Mouse (Mus musculus) spleen, adult 2 months (tissue): Measurements from ENCODE around the gene Abl1. TPM values are rescaled to one million over a fixed set of nuclear protein-coding genes. Genes with fewer than 3 reads are reported as not detected.

Source experiments
- DNase-seq, 2 experiments: peaks; one replicate each; pipeline versions ENCODE4 v3.0.0 to v3.0.0-alpha.2; 2012 to 2021; ENCODE audit warnings: low spot score in 2 of 2, low read depth in 1 of 2
- H3K27ac ChIP-seq: fragments of 200-500 bp; 2 replicates; pipeline ENCODE4 v1.5.1; 2012; ENCODE audit warnings: low read length, inconsistent platforms; ENCODE audit not compliant: insufficient read depth
- H3K27me3 ChIP-seq: fragments of 200-500 bp; 2 replicates; pipeline ENCODE4 v1.6.1; 2012; ENCODE audit warnings: mild to moderate bottlenecking, moderate library complexity, low read length, inconsistent platforms; ENCODE audit not compliant: control insufficient read depth, insufficient read depth
- H3K36me3 ChIP-seq: fragments of 200-500 bp; 2 replicates; pipeline ENCODE4 v1.6.1; 2012; ENCODE audit warnings: mild to moderate bottlenecking, low read length, inconsistent platforms; ENCODE audit not compliant: control insufficient read depth, insufficient read depth
- H3K4me1 ChIP-seq: fragments of 200-500 bp; 2 replicates; pipeline ENCODE4 v1.6.1; 2011; ENCODE audit warnings: inconsistent platforms; ENCODE audit not compliant: control insufficient read depth, insufficient read depth, insufficient read length
- H3K4me3 ChIP-seq: fragments of 200-500 bp; 2 replicates; pipeline ENCODE4 v1.5.1; 2011; ENCODE audit warnings: mild to moderate bottlenecking, inconsistent platforms; ENCODE audit not compliant: insufficient read depth, insufficient read length; ENCODE audit errors: extremely low read depth
- CTCF ChIP-seq: fragments of 200-500 bp; IDR thresholded peaks from 2 replicates; pipeline ENCODE4 v1.5.1; 2011; ENCODE audit warnings: mild to moderate bottlenecking, inconsistent platforms; ENCODE audit not compliant: insufficient read depth, insufficient read length, insufficient replicate concordance; ENCODE audit errors: extremely low read depth
- POLR2A ChIP-seq: fragments of 200-500 bp; IDR thresholded peaks from 2 replicates; pipeline ENCODE4 v1.6.1; 2011; ENCODE audit warnings: low read depth, low read length, inconsistent platforms
- WGBS: fragments of 180-500 bp; shearing (Covaris S2); methylation state at CpG from one replicate; pipeline ENCODE4 v1.1.7; 2018; 5-methylcytosine and 5-hydroxymethylcytosine counted together
- polyA plus RNA-seq: library from polyadenylated mRNA; depleted of rRNA; stranded (reverse); fragments of >200 nt; gene quantifications from 2 replicates; pipeline ENCODE4 v1.2.3, GENCODE M21; 2012; rRNA removed

Abl1 gene
- polyA plus RNA-seq, result 43.4 and 49.7 TPM in 2 replicates

DNA sequence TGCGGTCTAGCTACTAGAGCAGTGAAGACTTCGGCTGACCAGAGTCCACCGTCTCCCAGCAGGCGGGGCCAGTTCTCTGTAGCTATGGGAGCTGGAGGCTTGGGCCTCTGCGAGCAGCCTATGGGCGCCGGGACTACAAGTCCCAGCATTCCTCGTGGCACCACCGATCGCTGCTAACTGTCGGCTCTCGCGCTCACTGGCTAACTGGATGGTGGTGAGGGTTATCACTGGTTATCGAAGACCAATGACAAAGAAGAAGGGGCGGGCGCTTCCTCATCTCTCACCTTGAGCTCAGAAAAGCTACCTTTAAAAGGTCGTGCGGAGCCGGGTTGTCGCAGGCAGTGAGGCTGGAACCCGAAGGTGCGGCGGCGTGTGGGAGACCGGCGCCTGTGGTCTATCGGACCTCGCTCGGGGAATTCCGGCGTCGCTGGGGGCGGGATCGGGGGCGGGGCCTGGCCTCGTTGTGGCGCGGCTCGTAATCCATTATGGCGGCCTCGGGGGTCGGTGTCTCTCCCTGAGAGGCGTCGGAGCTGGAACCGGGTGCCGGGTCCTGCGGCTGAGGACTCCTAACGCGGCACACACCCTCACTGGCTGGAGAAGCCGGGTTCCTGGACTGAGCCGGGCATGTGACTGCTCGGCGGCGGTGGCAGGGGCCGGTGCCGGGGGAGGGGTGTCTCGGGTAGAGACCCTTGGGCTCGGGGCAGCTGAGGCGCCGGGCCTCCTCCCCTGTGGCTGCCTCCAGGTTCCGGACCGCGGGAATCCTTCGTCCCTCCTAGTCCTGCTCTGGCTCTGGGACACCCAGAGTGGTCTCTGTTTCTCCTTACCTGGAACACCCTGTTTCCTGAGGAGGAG, at the start of gene Abl1:
Gene Abl1, plus strand, starts transcription at position 303 of the 852 bp plus-strand sequence.
- H3K4me1 ChIP-seq, result peaks cover 5% of the 10 kb centered on the region; the same call in 1 of the 2 replicates
- no peak; the same call in 1 of the 2 replicates for TF ChIP-seq POLR2A
- 0 out of 2 replicates have a peak, but pooled peaks have one; percentile 2 for TF ChIP-seq CTCF
- peak within 1 kb of the TSS; percentile 98 for H3K4me3 ChIP-seq
- H3K27me3 ChIP-seq, result no peaks in the 10 kb centered on the region
- WGBS, result 0% methylated on average over 64 of the region's 64 CpGs
- peak within 1 kb of the TSS; percentile 98 for H3K27ac ChIP-seq
- no peaks in the 10 kb centered on the region for H3K36me3 ChIP-seq
- peak; percentile 91 to 92 for DNase-seq

DNA sequence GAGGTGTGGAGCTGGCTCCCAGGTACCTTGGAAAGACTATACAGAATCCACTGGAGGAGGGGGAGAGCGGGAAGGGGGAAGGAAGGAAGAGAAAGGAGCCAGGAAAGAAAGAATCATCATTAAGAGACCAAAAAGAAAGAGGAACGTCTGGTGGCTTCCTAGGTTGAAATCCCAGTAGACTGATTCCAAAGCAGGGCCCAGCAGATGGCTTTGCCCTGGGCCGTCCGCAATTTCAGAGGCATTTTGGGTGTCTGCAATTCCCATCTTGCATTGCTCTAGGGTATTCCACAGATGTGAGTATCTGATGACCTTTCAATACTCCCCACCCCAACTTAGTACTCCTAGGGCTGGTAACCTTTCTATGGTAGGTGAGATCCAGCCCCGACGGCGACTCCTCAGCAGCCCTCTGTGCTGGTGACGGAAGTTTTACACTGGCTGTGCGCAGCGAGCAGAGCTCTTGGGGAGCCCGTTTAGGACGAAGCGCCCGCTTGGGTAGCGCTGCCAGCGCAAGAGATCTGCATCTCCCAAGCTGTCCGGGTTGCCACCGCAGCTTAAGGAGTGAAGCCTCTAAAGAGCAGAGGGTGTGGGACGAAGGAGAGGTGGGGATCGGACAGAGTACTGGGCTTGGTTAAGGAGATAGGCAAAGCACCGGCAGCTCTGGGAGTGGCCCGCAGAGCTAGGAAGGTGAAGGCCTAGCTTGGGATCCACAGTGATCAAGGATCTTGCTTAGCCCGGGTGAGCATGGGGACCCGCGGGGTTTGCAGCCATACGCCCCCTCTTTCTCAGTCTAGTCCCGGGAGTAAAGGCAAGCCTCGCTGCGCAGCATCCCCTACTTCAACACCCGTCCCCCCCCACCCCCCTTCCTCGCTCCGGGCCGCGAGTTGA, 49.4 kb upstream of the Abl1 start:
- WGBS, result 10% methylated on average over 34 of the region's 34 CpGs
- peaks cover 51% of the 10 kb centered on the region for H3K27me3 ChIP-seq
- H3K36me3 ChIP-seq, result no peaks in the 10 kb centered on the region
- DNase-seq, result no peak
- TF ChIP-seq POLR2A, result no peak
- TF ChIP-seq CTCF, result no peak
- H3K4me3 ChIP-seq, result no peak overlapping the region
- H3K4me1 ChIP-seq, result no peaks in the 10 kb centered on the region; the same call in 1 of the 2 replicates
- H3K27ac ChIP-seq, result no peak overlapping the region

DNA sequence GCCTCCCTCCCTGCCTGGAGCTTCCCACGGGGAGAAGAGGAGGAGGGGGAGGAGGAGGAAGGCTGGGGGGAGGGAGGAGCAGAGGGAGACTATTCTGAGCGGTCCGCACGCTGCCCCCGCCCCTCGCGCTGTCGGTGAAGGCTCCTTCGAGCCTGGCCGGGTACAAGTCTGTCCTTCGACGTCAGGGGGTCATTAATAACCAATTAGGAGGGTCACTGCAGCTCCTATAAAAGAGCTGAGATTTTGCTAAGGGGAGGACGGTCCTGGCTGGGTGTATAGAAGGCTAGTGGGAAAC, 48.8 kb upstream of the Abl1 start:
- TF ChIP-seq CTCF (no peak), POLR2A (no peak)
- Histone ChIP-seq H3K4me1 (no peaks in the 10 kb centered on the region; the same call in 1 of the 2 replicates), H3K27me3 (peaks cover 46% of the 10 kb centered on the region), H3K27ac (no peak overlapping the region), H3K4me3 (no peak overlapping the region), H3K36me3 (no peaks in the 10 kb centered on the region)
- 12% methylated on average over 13 of the region's 13 CpGs for WGBS
- no peak for DNase-seq

GRCm38 (mm10) chr2:31639901-31640608, 48.1 kb upstream of the Abl1 start, which contains the start of gene Prdm12:
TSS of gene Prdm12 (plus strand) at chr2:31640037.
- Histone ChIP-seq H3K36me3 (no peaks in the 10 kb centered on the region), H3K4me1 (no peaks in the 10 kb centered on the region; the same call in 1 of the 2 replicates), H3K27ac (no peak within 1 kb of the TSS), H3K27me3 (peaks cover 44% of the 10 kb centered on the region), H3K4me3 (no peak within 1 kb of the TSS)
- no peak for TF ChIP-seq CTCF
- no peak for TF ChIP-seq POLR2A
- 11% methylated on average over 41 of the region's 41 CpGs for WGBS
- DNase-seq, result no peak

GRCm38 (mm10) chr2:31640609-31641507, 47.3 kb upstream of the Abl1 start:
- Histone ChIP-seq H3K4me1 (no peaks in the 10 kb centered on the region; the same call in 1 of the 2 replicates), H3K4me3 (no peak overlapping the region), H3K27ac (no peak overlapping the region), H3K27me3 (peaks cover 40% of the 10 kb centered on the region), H3K36me3 (no peaks in the 10 kb centered on the region)
- DNase-seq, result no peak
- 2% methylated on average over 48 of the region's 48 CpGs for WGBS
- TF ChIP-seq POLR2A, result no peak
- no peak for TF ChIP-seq CTCF
